Mouse (Mus musculus) embryonic fibroblast, embryonic 13.5 days (primary cell): ENCODE results near the gene 4930583I09Rik. TPM values are rescaled to one million over a fixed set of nuclear protein-coding genes. Genes with fewer than 3 reads are reported as not detected.

Experiments
- H3K27ac ChIP-seq: 2 replicates; pipeline ENCODE4 v1.5.1; 2012; ENCODE audit warnings: low read length, control low read depth, inconsistent platforms; ENCODE audit not compliant: insufficient read depth
- H3K4me1 ChIP-seq: 2 replicates; pipeline ENCODE4 v1.6.1; 2011; ENCODE audit warnings: low read length; ENCODE audit not compliant: control insufficient read depth, insufficient read depth
- H3K4me3 ChIP-seq: 2 replicates; pipeline ENCODE4 v1.5.1; 2011; ENCODE audit warnings: mild to moderate bottlenecking, control low read depth, low read length; ENCODE audit not compliant: insufficient read depth
- CTCF ChIP-seq: IDR thresholded peaks from 2 replicates; pipeline ENCODE4 v1.5.1; 2011; ENCODE audit warnings: mild to moderate bottlenecking, control low read depth, low read length, moderate library complexity, borderline replicate concordance; ENCODE audit not compliant: insufficient read depth
- POLR2A ChIP-seq: IDR thresholded peaks from 2 replicates; pipeline ENCODE4 v1.6.1; 2011; ENCODE audit warnings: low read depth, mild to moderate bottlenecking, control low read depth, low read length, moderate library complexity
- polyA plus RNA-seq: library from polyadenylated mRNA; stranded (reverse); fragments of >200 nt; gene quantifications from 2 replicates; pipeline ENCODE4 v1.2.4, GENCODE M21; 2011; ENCODE audit warnings: low read depth; ENCODE audit not compliant: missing spikeins, insufficient read length

The 4930583I09Rik gene
- polyA plus RNA-seq = not detected in 2 replicates

DNA sequence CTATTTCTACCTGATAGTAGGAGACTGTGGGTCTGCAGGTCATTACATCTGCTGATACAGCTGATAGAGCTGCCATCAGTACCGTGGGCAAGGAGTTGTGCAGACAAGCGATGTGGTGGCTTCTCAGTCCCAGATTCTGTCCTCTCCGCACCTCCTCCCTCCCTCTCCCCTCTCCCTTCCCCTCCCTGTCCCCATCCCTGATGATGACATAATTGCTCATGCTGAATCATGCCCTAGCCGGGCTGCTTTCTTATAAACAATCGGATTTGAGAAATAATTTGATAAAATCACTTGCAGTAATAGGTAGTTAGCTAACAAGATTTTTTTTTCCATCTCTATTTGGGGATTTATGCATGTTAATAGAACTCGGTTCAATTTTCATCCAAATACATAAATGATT lies at the start of gene 4930583I09Rik:
Gene 4930583I09Rik (minus strand): TSS at position 144 of the 400 bp plus-strand sequence.
- Histone ChIP-seq H3K27ac (no peak within 1 kb of the TSS), H3K4me3 (no peak within 1 kb of the TSS), H3K4me1 (no peaks in the 10 kb centered on the region)
- no peak for TF ChIP-seq CTCF
- TF ChIP-seq POLR2A = no peak

DNA sequence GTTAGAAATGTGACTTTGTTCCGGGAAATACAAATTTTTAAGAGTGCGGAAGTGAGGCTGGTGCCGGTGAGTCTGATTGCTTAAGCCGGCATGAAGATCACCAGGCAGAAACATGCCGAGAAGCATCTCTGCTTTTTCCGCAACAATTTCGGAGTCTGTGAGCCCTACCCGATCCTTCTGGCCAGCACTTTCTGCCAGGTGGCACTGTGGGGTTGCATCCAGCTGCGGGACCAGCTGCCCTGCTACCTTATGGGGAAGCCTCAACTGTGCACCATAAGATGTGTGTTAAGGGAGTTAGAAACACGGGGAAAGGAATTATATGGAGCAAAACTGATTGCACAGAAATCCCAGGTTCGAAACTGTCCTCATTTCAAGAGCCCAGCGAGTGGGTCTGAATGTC lies 40.2 kb upstream of the 4930583I09Rik start:
- Histone ChIP-seq H3K27ac (no peak overlapping the region), H3K4me3 (no peak overlapping the region), H3K4me1 (no peaks in the 10 kb centered on the region)
- TF ChIP-seq CTCF = no peak
- TF ChIP-seq POLR2A = no peak

DNA sequence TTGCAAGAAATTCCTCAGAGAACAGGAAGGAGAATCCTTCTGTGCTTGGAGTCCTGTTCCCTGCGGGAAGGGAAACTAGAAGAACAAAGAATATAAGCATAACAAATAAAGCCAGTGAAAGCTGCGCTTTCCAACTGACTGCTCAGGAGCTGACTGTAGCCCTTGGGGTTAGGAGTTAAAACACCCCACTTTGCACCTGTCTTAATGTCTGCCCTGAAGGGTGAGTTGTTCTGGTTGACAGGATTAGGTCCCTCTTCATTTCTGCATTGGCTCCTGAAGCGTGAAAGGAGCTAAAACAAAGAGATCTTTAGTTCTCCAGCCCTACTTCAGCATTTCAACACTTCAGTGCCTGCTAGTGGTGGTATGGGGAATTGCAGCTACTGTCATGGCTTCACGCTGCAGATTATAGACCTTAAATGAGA lies 37.8 kb upstream of the 4930583I09Rik start:
- no peak overlapping the region for H3K4me3 ChIP-seq
- H3K27ac ChIP-seq = no peak overlapping the region
- TF ChIP-seq CTCF (no peak), POLR2A (no peak)
- no peaks in the 10 kb centered on the region for H3K4me1 ChIP-seq

DNA sequence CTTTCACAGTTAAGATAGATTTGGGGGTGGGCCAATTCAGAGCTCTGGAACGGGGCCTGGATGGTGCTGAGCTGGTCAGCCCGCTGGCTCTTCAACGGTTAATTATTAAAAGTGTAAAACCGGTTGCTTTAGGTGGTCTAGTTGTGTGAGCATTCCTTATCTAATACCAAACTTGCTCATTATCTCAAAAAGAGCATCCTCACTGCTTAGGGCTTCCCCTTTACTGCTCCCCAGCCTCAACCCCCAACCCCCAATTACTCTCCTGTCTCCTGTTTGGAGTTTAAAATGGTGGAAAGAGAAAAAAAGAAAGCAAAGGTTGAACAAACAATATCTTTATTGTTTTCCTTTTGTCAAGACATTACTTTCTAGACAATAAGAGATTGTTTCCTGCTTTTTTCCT lies 27.9 kb upstream of the 4930583I09Rik start:
- Histone ChIP-seq H3K4me3 (no peak overlapping the region), H3K27ac (no peak overlapping the region), H3K4me1 (no peaks in the 10 kb centered on the region)
- TF ChIP-seq CTCF (no peak), POLR2A (no peak)

DNA sequence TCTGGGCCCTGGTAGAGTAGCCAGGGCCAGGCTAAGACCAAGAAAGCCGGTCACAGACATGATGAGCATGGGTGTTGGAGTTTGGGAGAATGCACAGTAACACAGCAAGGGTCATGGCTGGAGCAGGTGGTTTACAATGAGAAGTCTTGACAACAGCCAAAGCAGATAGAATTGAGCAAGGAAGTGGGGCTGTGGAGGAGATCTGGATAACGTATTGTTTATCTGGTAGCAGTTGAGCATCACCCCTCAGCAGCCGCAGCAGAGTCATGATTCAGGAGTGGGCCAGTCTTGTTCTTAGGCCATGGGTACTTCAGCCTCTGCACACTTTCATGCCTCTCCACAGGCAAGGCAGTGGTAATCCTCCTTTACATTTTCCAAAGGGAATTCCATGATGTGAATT lies 25.1 kb upstream of the 4930583I09Rik start:
- no peak overlapping the region for H3K4me3 ChIP-seq
- H3K27ac ChIP-seq = no peak overlapping the region
- H3K4me1 ChIP-seq = no peaks in the 10 kb centered on the region
- TF ChIP-seq POLR2A (no peak), CTCF (no peak)

DNA sequence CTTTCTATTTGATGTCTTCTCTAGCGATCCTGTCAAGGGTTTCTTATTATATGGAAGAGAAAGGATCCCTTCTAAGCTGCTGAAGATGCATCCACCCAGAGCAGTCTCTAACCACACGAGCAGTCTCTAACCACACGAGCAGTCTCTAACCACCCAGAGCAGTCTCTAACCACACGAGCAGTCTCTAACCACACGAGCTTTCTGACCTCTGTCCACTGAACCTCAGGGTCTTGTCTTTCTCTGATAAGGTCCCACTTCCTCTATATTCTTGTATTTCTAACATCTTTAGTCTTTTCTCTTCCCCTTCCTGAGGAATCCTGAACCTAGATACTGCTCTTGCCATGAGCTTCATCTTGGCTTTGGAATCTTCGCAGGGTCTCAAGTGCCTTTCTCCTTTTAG lies 23.0 kb upstream of the 4930583I09Rik start:
- Histone ChIP-seq H3K4me1 (no peaks in the 10 kb centered on the region), H3K4me3 (no peak overlapping the region), H3K27ac (no peak overlapping the region)
- no peak for TF ChIP-seq POLR2A
- TF ChIP-seq CTCF = no peak

DNA sequence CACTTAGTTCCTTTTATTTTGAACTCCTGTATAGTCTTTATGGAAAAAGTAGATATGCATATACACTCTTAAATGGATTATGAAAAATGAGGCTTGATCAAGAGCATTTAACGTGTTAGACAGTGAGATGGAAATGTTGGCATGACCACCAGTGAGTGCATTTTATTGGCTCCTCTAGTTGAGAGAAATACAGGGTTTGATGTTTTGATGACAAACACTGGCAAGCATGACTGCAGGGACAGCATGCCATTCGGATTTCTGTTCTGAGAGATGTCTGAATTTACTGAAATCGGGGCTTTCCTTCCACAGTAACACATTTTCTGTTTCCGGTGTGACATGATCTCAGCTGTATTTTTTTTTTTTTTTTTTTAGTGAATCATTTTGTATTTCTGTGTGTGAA lies 12.2 kb upstream of the 4930583I09Rik start:
- H3K4me1 ChIP-seq = no peaks in the 10 kb centered on the region
- H3K27ac ChIP-seq = no peak overlapping the region
- H3K4me3 ChIP-seq = no peak overlapping the region
- TF ChIP-seq CTCF (no peak), POLR2A (no peak)

DNA sequence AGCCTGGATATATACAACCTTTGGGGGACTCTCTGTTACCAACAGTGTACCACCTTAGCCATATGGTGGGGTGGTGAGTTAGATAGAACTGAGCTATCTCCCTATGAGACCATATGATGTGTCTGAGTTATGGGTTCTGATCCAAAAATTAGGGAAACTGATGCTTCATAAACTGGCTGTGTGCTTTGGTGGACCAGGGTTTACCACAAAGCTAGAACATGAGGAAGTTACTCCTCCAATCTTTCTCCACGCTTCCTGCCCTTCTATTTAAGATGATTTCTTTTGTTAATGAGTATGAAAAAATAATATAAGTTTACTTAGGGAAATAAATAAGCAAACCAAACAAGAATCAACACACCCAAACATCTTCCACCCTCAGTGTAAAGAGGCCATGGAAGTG lies 10.8 kb upstream of the 4930583I09Rik start:
- Histone ChIP-seq H3K4me1 (no peaks in the 10 kb centered on the region), H3K4me3 (no peak overlapping the region), H3K27ac (no peak overlapping the region)
- TF ChIP-seq POLR2A (no peak), CTCF (no peak)

DNA sequence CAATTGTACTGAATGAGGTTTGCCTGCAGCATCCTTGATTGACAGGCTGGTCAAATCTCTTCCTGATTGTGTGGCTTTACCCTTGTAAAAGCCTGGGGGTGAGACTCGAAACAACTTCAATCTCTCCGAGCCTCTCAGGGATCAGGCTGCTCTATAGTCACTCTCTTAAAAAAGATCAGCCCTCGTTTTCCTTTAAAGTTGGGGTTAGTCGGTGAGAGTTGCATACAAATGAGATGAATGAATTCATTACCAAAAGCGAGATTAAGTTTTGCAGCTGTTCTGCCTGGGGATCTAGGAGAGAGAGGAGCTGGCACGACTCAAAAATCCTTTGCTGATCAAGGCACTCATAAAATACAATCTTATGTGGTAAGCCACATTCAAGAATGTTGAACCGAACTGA lies 1.0 kb upstream of the 4930583I09Rik start:
- no peaks in the 10 kb centered on the region for H3K4me1 ChIP-seq
- H3K27ac ChIP-seq = no peak overlapping the region
- H3K4me3 ChIP-seq = no peak overlapping the region
- TF ChIP-seq CTCF (no peak), POLR2A (no peak)

DNA sequence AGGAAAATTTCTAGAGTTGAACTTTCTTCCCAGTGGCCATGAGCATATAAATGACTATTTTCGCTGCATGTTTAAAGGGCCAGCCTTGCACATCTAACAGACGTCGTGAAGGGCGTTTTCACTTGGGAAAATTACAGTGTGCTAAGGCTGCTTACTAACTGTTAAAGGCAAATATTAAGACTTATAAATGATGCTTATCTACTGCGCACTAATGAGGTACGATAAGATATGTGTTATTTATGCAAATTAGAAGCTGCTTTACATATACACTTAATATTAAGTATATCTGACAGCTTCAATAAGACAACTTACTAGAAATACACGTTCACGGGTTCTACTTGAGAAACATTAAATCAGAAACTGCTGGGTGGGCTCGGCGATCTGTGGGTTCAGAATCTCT lies 481 bp upstream of the 4930583I09Rik start:
- H3K4me1 ChIP-seq = no peaks in the 10 kb centered on the region
- H3K27ac ChIP-seq = no peak overlapping the region
- no peak overlapping the region for H3K4me3 ChIP-seq
- TF ChIP-seq POLR2A (no peak), CTCF (no peak)
